Mouse (Mus musculus): Measurements from ENCODE around the gene Cyp2c29.
"Not testable (repeated sequence)": the region's sequence is repeated elsewhere in the genome, so short reads cannot be mapped to it uniquely, and the experiment has no call there.

Cyp2c29 gene

GRCm38 (mm10) chr19:39269105-39269504, at the start of gene Cyp2c29:
Cyp2c29 (plus strand) TSS chr19:39269405.
- DNase-seq (ENCODE audit: low spot score in 2 of 2): not testable (repeated sequence)

- DNase-seq (ENCODE audit: low spot score in 2 of 2): not testable (repeated sequence)
Observed at GRCm38 (mm10) chr19:39267036-39267435, 2.2 kb upstream of the Cyp2c29 start.

DNA sequence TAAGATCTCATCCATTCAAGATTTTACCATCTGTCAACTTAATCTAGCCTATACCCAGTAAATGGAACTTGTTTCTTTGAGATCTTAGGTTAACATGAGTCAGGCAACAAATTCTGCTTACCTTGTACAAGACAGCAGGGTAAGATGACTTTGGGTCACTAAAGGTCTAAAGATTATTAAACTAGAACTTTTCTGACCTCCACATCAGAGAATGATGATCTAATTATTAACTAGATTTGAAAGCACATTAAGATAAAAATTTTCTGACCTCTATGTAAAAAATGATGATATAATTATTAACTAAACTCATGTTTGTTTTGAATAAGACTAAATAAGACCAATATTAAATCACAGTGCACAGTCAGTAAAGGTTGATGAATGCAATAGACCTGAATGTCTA, 13.6 kb downstream of the Cyp2c29 start:
- DNase-seq (ENCODE audit: low spot score in 2 of 2): no peak

GRCm38 (mm10) chr19:39285637-39286036, 16.4 kb downstream of the Cyp2c29 start:
- no peak for DNase-seq (ENCODE audit: low spot score in 2 of 2)

DNA sequence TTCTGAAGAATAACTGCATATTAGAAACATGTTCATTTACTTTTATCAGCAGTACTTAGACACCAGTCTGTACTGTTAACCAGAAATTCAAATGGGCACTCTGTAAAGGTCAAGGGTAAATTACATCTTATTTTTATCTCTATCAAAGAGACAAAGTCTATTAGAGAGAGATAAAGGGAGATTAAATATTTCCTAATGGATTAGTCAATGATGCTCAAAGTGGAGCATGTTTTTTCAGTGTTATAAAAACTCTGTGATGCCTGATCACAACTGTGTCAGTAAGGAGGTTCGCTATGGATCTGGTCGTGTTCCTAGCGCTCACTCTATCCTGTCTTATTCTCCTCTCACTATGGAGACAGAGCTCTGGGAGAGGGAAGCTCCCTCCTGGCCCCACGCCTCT, 17.6 kb downstream of the Cyp2c29 start:
- DNase-seq (ENCODE audit: low spot score in 2 of 2): no peak

DNA sequence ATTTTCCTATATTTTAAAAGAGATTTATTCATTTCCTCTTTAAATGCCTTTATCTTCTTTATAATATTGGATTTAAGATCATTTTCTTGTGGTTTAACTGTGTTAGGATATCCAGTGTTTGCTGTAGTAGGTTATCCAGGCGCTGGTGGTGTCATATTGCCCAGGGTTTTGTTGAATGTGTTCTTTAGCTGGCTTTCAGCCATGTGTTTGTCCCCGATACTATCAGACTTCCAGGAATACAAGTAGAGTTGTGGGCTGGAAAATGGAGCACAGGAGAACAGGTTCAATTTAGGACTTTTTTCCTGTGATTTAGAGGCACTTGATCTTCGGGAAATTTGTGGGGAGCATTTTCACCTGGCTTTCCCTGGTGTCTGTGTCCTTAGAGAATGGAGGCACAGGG, 19.8 kb downstream of the Cyp2c29 start:
- no peak for DNase-seq (ENCODE audit: low spot score in 2 of 2)

All from spleen, postnatal 14 days (tissue).